Mouse (Mus musculus): Measurements from ENCODE around the gene Lrrc27.

GRCm38 (mm10) chr7:139275586-139275985 lies 62.8 kb downstream of the Lrrc27 start:
- TF ChIP-seq HCFC1 (IDR thresholded peaks at IDR 0.05; ENCODE audit: borderline replicate concordance, insufficient read depth, low read length) (no peak), MAFK (IDR thresholded peaks at IDR 0.05; ENCODE audit: insufficient read depth, low read depth, low read length) (no peak), ZNF384 (IDR thresholded peaks at IDR 0.05; ENCODE audit: low read depth, low read length) (no peak), ZC3H11A (IDR thresholded peaks at IDR 0.05; ENCODE audit: borderline replicate concordance, low read depth, low read length) (no peak)
